Mouse (Mus musculus): Measurements from ENCODE around the gene Angpt4. TPM values are rescaled to one million over a fixed set of nuclear protein-coding genes. Genes with fewer than 3 reads are reported as not detected.

Gene Angpt4
- polyA plus RNA-seq, 1 experiment from 2014 or later = 0.14 TPM

DNA sequence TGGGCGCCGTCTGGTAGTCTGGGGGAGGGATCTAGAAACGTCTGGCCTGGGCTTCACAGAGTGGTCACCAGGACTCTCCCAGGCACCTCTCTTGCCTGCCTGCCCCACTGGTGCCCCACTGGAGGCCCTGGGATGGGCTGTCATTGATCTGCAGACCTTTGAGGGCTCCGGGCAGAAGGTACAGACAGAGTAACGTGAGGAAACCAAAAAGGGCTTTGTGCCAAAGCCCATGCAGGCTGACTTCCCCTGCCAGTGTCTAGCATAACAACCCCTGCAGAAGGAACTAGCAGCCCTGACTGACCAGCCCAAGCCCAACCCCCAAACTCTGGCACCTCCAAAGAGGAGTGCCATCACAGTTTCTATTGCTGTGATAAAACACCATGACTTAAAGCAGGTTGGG, 15.1 kb upstream of the Angpt4 start:
- WGBS = 74% methylated on average over 5 of the region's 5 CpGs
- H3K27me3 ChIP-seq = no peaks in the 10 kb centered on the region
- no peaks in the 10 kb centered on the region for H3K9me3 ChIP-seq (replicated peaks)
- H3K4me3 ChIP-seq = no peak overlapping the region
- no peaks in the 10 kb centered on the region for H3K36me3 ChIP-seq
- H3K27ac ChIP-seq = no peak overlapping the region
- H3K4me2 ChIP-seq (replicated peaks) = no peak overlapping the region
- no peak overlapping the region for H3K9ac ChIP-seq
- H3K4me1 ChIP-seq = peaks cover 14% of the 10 kb centered on the region; the same call in 1 of the 2 replicates
- no peak for ATAC-seq (ENCODE audit: low FRiP score)

DNA sequence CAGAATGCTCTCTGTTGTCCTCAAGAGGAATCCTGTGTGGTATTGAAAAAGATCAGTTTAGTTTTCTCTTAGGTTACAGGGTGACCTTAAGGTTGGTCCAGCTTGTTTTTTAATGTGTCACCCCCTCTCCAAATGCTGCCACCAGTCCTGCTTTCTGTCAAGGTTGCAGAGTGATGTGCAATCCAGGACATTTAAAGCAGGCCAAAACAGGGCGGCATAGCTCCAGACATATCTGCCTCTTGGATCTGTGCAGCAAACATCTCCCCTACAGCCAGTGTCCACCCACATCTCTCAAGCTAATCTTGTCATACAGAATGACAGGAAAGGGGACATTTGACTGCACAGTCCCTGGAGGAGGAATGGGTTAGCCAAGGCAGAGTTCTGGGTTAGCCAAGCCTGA, 12.9 kb upstream of the Angpt4 start:
- Histone ChIP-seq H3K4me2 (replicated peaks) (no peak overlapping the region), H3K9me3 (replicated peaks) (no peaks in the 10 kb centered on the region), H3K27ac (no peak overlapping the region), H3K9ac (no peak overlapping the region), H3K4me1 (peaks cover 10% of the 10 kb centered on the region; the same call in 1 of the 2 replicates), H3K4me3 (no peak overlapping the region), H3K36me3 (no peaks in the 10 kb centered on the region), H3K27me3 (no peaks in the 10 kb centered on the region)
- 95% methylated on average over 1 of the region's 1 CpGs for WGBS
- no peak for ATAC-seq (ENCODE audit: low FRiP score)

DNA sequence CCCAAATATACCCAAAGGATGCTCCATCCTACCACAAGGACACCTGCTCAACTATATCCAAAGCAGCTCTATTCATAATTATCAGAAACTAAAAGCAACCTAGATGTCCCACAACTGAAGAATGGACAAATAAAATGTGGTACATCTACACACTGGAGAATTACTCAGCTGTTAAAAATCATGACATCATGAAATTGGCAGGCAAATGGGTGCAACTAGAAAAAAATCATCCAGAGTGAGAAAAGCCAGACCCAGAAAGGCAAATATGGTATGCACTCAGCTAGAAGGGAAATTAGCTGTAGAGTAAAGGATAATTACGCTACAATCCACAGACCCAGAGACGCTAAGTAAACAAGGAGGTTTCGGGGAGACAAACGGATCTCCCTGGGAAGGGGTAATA, 10.2 kb upstream of the Angpt4 start:
- WGBS = 84% methylated on average over 4 of the region's 4 CpGs
- H3K4me2 ChIP-seq (replicated peaks) = no peak overlapping the region
- no peak overlapping the region for H3K9ac ChIP-seq
- H3K9me3 ChIP-seq (replicated peaks) = no peaks in the 10 kb centered on the region
- peaks cover 6% of the 10 kb centered on the region; the same call in 1 of the 2 replicates for H3K4me1 ChIP-seq
- H3K36me3 ChIP-seq = no peaks in the 10 kb centered on the region
- ATAC-seq (ENCODE audit: low FRiP score) = no peak
- H3K27me3 ChIP-seq = no peaks in the 10 kb centered on the region
- no peak overlapping the region for H3K4me3 ChIP-seq
- H3K27ac ChIP-seq = no peak overlapping the region

DNA sequence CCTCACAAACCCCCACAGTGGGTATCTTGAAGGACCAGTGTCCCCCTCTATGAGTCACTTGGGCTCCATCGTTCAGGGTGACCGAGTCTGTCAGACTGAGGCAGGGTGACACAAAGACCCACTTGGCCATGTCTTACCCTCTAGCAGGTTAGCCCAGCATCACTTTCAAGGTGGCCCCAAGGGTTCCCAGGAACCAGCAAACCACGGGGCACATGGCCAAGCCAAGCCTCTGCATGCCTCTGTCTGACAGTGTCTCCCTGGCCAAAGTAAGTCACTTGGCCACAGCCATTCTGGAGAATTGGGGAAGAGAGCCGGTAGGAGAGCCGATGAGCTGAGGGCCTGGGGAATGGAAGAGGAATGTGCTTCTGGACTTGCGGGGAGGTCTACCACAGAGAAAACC, 7.7 kb upstream of the Angpt4 start:
- H3K4me3 ChIP-seq = no peak overlapping the region
- no peak for ATAC-seq (ENCODE audit: low FRiP score)
- H3K4me2 ChIP-seq (replicated peaks) = no peak overlapping the region
- H3K36me3 ChIP-seq = no peaks in the 10 kb centered on the region
- WGBS = 85% methylated on average over 6 of the region's 6 CpGs
- no peaks in the 10 kb centered on the region for H3K27me3 ChIP-seq
- H3K4me1 ChIP-seq = peaks cover 6% of the 10 kb centered on the region; the same call in 1 of the 2 replicates
- H3K9ac ChIP-seq = no peak overlapping the region
- H3K27ac ChIP-seq = no peak overlapping the region
- no peaks in the 10 kb centered on the region for H3K9me3 ChIP-seq (replicated peaks)

DNA sequence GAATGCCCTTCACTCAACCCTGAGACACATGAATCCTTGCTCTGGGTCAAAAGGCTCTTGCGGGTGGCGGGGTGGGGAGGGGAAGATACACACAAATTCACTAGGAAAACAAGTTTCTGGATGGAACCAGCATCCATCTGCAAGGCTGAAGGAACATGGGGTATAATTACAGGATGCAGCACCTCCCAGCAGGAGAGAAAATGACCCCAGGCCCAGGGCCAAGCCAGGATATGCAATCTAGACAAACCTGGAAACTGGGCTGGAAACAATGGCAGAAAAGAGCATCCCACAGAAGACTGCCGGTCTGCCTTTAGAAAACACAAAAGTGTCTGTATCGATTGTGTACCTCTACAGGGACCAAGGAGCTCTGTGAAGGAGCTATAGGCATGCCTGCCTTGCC, 7.1 kb upstream of the Angpt4 start:
- Histone ChIP-seq H3K36me3 (no peaks in the 10 kb centered on the region), H3K27me3 (no peaks in the 10 kb centered on the region), H3K27ac (no peak overlapping the region), H3K4me2 (replicated peaks) (no peak overlapping the region), H3K4me1 (peaks cover 6% of the 10 kb centered on the region; the same call in 1 of the 2 replicates), H3K4me3 (no peak overlapping the region), H3K9ac (no peak overlapping the region), H3K9me3 (replicated peaks) (no peaks in the 10 kb centered on the region)
- no peak for ATAC-seq (ENCODE audit: low FRiP score)
- 61% methylated on average over 4 of the region's 4 CpGs for WGBS

DNA sequence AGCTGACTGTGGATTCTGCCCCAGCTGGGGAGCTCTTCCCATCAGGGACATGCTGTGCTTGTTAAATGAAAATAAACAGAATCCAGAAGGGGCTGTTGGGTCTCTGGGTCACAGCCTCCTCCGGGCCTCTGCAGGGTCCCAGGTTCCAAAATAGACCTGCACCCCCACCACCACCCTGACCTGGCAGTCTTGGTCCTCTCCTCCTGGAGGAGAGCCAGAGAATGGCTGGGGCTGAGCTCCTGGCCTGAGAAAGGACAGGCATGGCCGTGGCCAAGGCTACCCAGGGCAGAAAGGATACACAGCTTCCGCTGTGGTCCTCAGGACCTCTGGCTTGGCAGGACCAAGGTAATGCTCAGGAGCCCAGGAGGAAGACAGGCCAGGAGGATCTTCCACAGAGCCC, 6.4 kb upstream of the Angpt4 start:
- Histone ChIP-seq H3K27ac (no peak overlapping the region), H3K4me3 (no peak overlapping the region), H3K9me3 (replicated peaks) (no peaks in the 10 kb centered on the region), H3K4me1 (peaks cover 6% of the 10 kb centered on the region; the same call in 1 of the 2 replicates), H3K4me2 (replicated peaks) (no peak overlapping the region), H3K36me3 (no peaks in the 10 kb centered on the region), H3K27me3 (no peaks in the 10 kb centered on the region), H3K9ac (no peak overlapping the region)
- WGBS = 61% methylated on average over 3 of the region's 3 CpGs
- no peak for ATAC-seq (ENCODE audit: low FRiP score)

DNA sequence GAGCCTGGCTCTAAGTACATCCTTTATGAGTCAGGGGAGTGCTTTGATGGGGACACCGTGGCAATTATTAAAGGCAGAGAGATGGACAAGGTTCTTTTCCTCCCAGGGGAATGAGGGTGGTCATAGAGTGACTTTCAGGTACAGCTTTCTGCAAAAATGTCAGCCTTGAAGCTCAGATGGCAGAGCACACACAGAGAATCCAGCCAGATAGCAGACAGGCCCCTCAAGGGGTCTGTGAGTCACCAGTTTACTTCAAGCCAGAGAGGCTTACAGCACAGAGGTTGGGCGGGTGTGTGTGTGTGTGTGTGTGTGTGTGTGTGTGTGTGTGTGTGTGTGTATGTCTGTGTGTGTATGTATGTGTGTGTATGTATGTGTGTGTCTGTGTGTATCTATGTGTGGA, 4.0 kb upstream of the Angpt4 start:
- H3K27me3 ChIP-seq = no peaks in the 10 kb centered on the region
- ATAC-seq (ENCODE audit: low FRiP score) = no peak
- H3K4me3 ChIP-seq = no peak overlapping the region
- WGBS = 73% methylated on average over 2 of the region's 2 CpGs
- no peaks in the 10 kb centered on the region for H3K9me3 ChIP-seq (replicated peaks)
- H3K4me1 ChIP-seq = peaks cover 15% of the 10 kb centered on the region; the same call in 1 of the 2 replicates
- no peak overlapping the region for H3K4me2 ChIP-seq (replicated peaks)
- no peaks in the 10 kb centered on the region for H3K36me3 ChIP-seq
- no peak overlapping the region for H3K9ac ChIP-seq
- no peak overlapping the region for H3K27ac ChIP-seq

DNA sequence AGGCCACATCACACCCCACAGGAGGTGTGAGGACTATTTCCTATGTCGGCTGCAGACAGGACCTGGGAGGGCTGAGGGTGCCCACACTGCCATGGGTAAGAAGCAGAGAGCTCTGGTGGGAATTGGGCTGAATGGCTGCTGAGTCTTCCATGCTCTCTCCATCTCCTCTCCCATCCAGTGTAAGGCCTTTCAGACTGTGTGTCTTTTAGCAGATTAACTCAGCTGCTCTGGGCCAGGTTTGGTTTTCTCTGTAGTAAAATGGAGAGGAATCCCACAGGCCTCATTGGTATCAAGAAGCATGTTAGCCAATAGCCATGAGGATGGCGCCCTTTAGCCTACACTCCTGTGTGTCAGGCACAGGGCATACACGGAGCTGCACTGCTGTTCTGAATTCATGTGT, 1.6 kb upstream of the Angpt4 start:
- H3K9me3 ChIP-seq (replicated peaks) = no peaks in the 10 kb centered on the region
- no peak overlapping the region for H3K4me3 ChIP-seq
- peaks cover 18% of the 10 kb centered on the region; the same call in 1 of the 2 replicates for H3K4me1 ChIP-seq
- ATAC-seq (ENCODE audit: low FRiP score) = no peak
- no peak overlapping the region for H3K9ac ChIP-seq
- 84% methylated on average over 3 of the region's 3 CpGs for WGBS
- no peaks in the 10 kb centered on the region for H3K36me3 ChIP-seq
- H3K4me2 ChIP-seq (replicated peaks) = no peak overlapping the region
- no peaks in the 10 kb centered on the region for H3K27me3 ChIP-seq
- no peak overlapping the region for H3K27ac ChIP-seq

DNA sequence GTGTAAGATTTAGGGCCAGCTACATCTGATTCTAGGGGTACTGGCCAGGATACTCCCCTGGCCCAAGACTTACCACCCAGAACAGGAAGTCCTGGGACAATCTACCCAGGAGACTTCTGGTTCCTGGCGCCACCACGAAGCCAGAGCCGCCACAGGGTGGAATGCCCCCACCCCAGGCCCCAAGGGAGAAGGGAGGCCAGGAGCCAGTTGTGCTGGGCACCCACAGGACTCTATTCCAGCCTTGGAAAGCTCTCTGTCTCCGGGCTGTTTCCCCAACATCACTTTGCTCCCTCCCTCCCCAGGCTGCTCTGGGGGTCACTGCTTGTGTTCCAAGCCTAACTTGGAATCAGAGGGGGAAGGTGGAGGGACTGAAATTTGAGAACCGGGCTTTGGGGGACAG, 512 bp upstream of the Angpt4 start:
- 48% methylated on average over 5 of the region's 5 CpGs for WGBS
- ATAC-seq (ENCODE audit: low FRiP score) = no peak
- no peak overlapping the region for H3K27ac ChIP-seq
- no peak overlapping the region for H3K4me2 ChIP-seq (replicated peaks)
- H3K9ac ChIP-seq = no peak overlapping the region; the same call in 1 of the 2 replicates
- H3K4me1 ChIP-seq = peaks cover 13% of the 10 kb centered on the region; the same call in 1 of the 2 replicates
- no peaks in the 10 kb centered on the region for H3K36me3 ChIP-seq
- no peaks in the 10 kb centered on the region for H3K27me3 ChIP-seq
- H3K4me3 ChIP-seq = no peak overlapping the region
- no peaks in the 10 kb centered on the region for H3K9me3 ChIP-seq (replicated peaks)

DNA sequence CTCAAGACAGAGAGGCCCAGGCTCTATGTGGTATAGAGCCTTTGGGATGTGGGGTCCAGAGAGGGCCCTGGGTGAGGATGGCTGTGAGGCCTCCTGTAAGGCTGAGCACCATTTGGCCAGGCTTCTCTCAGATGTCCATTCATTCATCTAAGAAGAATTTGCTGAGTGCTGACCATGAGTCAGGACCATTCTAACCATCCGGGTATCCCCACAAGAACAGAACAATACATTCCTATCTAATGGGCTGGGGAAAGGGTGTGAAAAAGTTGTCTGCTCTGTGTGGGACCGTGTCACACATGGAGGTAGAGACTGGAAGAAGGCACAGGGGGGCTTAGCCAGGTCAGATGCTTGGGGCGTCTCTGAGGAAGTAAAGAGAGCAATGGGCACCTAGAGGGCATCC, 741 bp downstream of the Angpt4 start:
- Histone ChIP-seq H3K9ac (no peak overlapping the region), H3K4me2 (replicated peaks) (no peak overlapping the region), H3K4me1 (peaks cover 17% of the 10 kb centered on the region; the same call in 1 of the 2 replicates), H3K27me3 (no peaks in the 10 kb centered on the region), H3K27ac (no peak overlapping the region), H3K36me3 (no peaks in the 10 kb centered on the region), H3K9me3 (replicated peaks) (no peaks in the 10 kb centered on the region), H3K4me3 (no peak overlapping the region)
- 89% methylated on average over 3 of the region's 3 CpGs for WGBS
- ATAC-seq (ENCODE audit: low FRiP score) = no peak

DNA sequence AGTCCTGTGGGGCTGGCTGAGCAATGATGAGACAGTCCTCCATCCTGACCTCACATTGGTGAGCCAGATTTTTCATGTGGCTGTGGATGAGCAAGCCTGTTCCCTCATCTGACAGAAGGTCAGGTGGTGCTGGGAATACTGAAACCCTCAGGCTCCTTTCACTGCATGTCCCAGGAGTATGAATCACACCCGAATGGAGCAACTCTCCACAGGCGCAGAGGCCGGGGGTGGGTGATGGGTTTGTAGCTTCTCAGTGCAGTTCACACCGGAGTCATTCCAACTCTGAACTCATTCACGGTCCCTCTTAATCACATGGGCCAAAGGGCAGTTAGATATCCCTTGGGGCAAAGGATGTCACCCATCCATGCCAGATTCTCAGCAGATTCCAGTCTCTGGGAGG, 3.1 kb downstream of the Angpt4 start:
- ATAC-seq (ENCODE audit: low FRiP score) = no peak
- Histone ChIP-seq H3K4me3 (no peak overlapping the region), H3K4me1 (peaks cover 17% of the 10 kb centered on the region; the same call in 1 of the 2 replicates), H3K36me3 (no peaks in the 10 kb centered on the region), H3K9me3 (replicated peaks) (no peaks in the 10 kb centered on the region), H3K4me2 (replicated peaks) (no peak overlapping the region), H3K27me3 (no peaks in the 10 kb centered on the region), H3K27ac (no peak overlapping the region), H3K9ac (no peak overlapping the region)
- WGBS = 90% methylated on average over 5 of the region's 5 CpGs

DNA sequence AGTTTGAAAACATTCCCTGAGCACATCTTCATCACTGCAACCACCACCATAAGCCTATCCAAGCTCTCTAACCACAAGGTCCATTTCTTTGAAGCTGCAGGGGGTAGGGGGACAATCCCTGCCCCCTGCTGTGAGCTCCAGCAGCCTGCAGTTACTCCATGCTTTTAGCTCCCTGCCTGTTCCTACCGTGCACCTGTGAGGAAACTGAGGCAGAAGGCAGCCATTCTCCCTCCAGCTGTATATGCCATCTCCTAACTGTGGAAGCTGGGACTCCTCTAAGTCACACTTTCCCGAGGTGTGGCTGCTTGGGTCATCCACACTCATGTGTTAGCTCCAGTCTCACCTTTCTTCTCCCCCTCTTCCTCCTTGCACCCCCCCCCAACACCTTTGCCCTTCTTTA, 4.1 kb downstream of the Angpt4 start:
- Histone ChIP-seq H3K4me1 (peaks cover 17% of the 10 kb centered on the region; the same call in 1 of the 2 replicates), H3K9ac (no peak overlapping the region), H3K4me3 (no peak overlapping the region), H3K36me3 (no peaks in the 10 kb centered on the region), H3K4me2 (replicated peaks) (no peak overlapping the region), H3K27me3 (no peaks in the 10 kb centered on the region), H3K27ac (no peak overlapping the region), H3K9me3 (replicated peaks) (no peaks in the 10 kb centered on the region)
- ATAC-seq (ENCODE audit: low FRiP score) = no peak
- WGBS = 37% methylated on average over 2 of the region's 2 CpGs

DNA sequence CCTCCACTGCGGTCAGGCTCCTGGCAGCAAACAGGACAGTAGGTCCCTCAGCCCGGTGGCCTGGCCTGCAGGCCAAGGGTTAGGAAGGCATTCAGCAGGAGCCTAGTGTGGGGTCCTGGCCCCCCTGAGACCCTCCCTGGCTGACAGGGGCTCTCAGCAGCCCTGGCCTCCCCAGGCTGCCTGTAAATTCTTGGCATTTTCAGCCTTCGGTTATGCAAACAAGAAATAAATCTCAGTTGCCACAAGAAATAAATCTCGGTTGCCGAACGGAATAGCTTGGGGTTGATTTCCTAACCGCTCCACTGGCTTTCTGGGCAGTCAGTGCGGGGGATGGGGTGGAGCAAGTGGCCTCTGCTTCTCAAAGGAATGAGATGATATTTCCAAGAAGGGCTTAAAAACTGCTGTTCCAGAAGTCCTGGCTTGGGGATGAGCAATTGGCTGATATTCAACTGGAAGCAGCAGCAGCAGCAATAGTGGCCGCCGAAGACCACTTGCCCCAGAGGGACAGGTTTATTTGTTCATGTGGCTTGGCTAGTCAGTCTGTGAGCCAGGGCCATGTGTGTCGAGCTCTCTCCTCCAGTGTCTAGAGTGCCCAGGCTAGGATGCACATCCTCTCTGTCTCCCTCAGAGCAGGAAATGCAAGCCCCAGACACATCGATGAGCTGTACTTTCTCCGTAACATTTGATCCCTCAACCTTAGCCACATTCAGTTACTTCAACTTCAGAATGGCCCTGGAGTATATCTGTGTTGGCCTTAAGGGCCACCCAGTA, 5.2 kb downstream of the Angpt4 start:
- no peak overlapping the region for H3K4me3 ChIP-seq
- H3K27ac ChIP-seq = no peak overlapping the region
- H3K27me3 ChIP-seq = no peaks in the 10 kb centered on the region
- no peak overlapping the region for H3K9ac ChIP-seq
- 62% methylated on average over 13 of the region's 13 CpGs for WGBS
- no peak for ATAC-seq (ENCODE audit: low FRiP score)
- no peak overlapping the region for H3K4me2 ChIP-seq (replicated peaks)
- no peaks in the 10 kb centered on the region for H3K36me3 ChIP-seq
- H3K9me3 ChIP-seq (replicated peaks) = no peaks in the 10 kb centered on the region
- H3K4me1 ChIP-seq = peaks cover 13% of the 10 kb centered on the region
